Mouse (Mus musculus): Measurements from ENCODE around the gene Bdkrb2. TPM values are rescaled to one million over a fixed set of nuclear protein-coding genes. Genes with fewer than 3 reads are reported as not detected.

Gene Bdkrb2
- total RNA-seq, 2 experiments from 2014 or later: 1.6 TPM

DNA sequence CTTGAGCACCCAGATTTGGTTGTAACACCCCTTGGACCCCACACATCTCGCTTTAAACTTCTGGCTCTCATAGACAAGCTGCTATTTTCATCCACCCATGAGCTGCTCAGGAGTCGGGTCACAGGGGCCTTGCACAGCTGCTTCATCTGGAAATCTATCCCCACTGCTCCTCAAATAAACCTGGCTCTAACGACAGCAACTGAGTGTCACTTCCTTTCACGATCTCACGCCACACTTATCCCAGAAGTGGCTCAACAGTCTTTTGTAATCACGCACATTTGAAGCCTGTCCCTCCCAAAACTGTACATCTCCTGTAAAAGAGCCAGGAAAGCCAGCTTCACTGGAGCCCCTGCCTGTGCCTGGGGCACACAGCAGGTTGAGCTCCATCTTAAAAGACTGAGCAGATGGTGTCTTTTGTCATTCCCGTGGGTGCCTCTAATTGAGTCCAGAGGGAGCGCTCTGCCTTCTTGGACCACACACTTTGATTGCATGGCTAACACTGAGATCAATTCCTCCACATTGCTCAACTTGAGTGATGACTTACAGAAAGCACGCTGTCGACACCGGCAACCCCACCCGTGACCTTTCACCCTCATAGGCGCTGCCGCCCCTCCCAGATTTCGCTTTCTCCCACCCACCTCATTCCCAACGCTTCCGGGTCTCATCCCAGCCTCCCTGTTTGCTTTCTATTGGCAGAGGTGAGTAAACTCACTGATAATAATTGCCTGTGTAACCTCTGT is 17.2 kb upstream of the Bdkrb2 start:
- DNase-seq: no peak
- intact Hi-C loops (cut with DNase I): loop anchor here (2.0 kb wide), 1 partner anchor 13 kb away; no protein-coding TSS in a partner anchor

DNA sequence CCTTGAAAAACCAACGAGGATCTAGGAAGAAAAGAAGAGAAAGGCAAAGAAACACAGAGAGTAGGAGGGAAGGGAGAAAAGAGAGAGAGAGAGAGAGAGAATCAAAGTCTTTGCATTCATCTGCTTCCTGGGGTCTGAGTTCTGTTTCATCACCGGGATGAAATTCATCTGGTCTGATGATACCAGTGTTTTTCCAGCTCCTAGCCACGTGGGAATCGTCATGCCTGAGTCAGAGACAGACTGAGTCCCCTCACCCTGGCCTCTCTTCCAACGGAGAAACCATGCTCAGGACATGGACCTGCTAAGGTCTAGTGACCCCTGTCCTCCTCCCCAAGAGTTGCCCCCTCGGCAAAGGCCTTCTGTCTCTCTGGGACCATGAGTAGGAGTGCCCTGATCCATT is 16.5 kb upstream of the Bdkrb2 start:
- intact Hi-C loops (cut with DNase I): loop anchor here (2.0 kb wide), 1 partner anchor 14 kb away; no protein-coding TSS in a partner anchor
- no peak for DNase-seq

DNA sequence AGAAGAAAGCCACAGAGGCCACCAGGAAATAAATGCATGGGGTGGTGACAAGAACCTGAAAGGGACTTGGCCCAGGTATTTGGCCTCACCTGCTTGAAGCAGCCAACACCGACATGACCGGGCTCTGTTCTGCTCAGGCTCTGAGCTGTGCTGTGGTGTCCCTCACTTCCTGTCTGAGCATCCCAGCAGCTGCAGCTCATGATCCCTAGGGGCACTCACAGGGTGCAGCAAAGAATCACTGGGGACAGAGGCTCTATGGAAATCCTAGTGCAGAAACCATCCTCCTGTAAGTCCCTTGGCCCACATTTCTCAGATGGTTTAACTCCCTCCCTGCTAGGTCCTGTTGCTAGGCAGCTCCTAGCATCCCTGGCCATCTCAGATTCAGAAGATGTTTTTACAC is 15.9 kb upstream of the Bdkrb2 start:
- DNase-seq: no peak
- intact Hi-C loops (cut with DNase I): loop anchor here (2.0 kb wide), 1 partner anchor 14 kb away; no protein-coding TSS in a partner anchor

DNA sequence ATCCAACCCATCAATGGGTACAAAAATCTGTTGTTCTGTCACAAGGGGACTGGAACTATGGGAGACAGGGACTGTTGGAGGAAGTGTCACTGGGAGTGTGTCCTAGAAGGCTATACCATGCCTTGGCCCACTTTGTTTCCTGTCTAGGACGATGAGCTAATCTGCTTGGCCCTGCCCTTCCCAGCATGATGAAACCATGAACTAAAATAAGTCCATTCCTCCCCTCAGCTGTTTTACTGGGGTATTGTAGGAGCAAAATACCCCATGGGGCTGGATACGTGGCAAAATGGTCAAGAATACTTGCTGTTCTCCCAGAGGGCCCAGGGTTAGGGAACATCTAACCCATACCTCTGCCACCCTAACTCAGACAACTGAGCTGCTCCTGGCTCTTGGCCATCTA is 15.0 kb upstream of the Bdkrb2 start:
- intact Hi-C loops (cut with DNase I): no loop called here
- DNase-seq: no peak

DNA sequence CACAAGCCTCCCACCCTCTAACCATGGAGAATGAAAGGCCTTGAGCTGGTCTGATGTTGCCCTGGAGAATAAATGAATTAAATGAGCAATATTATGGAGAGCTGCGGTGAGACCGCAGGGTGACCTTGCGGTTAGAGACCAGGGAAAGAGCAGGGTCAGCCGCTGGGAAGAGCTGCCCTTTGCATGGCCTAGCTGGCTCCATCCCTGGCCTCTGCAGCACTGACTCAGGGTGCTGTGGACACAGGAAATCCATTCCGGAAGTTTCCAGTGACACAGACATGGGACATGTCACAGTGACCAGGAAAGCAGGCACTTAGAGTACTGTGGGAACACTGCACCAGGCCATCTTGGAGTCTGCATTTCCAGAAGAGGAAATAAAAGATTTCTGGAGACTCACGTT is 14.1 kb upstream of the Bdkrb2 start:
- intact Hi-C loops (cut with DNase I): no loop called here
- no peak for DNase-seq

DNA sequence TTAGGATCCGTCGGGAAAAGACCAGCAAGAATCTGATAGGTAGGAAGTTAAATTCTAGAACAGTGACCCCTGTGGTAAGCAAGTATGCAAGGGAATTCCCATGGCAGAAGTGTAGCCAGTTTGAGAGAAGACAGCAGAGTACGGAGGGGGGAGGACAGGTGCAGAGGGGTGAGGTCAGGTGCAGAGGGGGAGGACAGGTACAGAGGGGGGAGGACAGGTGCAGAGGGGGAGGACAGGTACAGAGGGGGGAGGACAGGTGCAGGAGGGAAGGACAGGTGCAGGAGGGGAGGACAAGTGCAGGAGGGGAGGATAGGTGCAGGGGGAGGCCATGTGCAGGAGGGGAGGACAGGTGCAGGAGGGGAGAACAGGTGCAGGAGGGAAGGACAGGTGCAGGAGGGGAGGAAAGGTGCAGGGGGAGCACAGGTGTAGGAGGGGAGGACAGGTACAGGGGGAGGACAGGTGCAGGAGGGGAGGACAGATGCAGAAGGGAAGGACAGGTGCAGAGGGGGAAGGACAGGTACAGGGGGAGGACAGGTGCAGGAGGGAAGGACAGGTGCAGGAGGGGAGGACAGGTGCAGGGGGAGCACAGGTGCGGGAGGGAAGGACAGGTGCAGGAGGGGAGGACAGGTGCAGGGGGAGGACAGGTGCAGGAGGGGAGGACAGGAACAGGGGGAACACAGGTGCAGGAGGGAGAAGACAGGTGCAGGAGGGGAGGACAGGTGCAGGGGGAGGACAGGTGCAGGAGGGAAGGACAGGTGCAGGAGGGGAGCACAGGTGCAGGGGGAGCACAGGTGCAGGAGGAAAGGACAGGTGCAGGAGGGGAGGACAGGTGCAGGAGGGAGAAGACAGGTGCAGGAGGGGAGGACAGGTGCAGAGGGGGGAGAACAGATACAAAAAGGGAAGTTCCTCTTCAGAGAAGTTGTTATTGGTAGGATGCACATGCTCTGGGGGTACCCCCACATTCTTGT is 12.9 kb upstream of the Bdkrb2 start:
- no peak for DNase-seq
- intact Hi-C loops (cut with DNase I): no loop called here

DNA sequence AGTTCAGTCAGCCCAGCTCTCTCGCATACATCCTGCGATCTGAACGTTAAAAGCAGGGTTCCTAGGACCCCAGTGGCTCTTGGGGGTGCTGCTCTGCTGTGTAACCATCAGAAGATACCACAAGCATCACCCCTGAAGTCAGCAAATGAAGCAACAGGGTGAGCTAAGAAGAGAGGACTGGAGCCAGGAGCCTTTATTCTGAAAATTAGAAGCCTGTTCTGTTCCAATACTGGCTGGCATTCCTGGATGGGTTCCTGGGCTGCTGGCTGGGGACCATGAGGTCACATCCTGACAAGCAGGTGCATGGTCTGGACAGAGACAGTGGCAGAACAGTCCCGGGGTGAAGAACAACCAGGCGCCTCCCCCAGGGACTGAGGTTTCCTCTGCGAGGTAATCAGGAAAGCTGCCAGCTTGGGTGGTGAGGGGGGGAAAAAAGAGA is 11.5 kb upstream of the Bdkrb2 start:
- intact Hi-C loops (cut with DNase I): no loop called here
- DNase-seq: no peak

DNA sequence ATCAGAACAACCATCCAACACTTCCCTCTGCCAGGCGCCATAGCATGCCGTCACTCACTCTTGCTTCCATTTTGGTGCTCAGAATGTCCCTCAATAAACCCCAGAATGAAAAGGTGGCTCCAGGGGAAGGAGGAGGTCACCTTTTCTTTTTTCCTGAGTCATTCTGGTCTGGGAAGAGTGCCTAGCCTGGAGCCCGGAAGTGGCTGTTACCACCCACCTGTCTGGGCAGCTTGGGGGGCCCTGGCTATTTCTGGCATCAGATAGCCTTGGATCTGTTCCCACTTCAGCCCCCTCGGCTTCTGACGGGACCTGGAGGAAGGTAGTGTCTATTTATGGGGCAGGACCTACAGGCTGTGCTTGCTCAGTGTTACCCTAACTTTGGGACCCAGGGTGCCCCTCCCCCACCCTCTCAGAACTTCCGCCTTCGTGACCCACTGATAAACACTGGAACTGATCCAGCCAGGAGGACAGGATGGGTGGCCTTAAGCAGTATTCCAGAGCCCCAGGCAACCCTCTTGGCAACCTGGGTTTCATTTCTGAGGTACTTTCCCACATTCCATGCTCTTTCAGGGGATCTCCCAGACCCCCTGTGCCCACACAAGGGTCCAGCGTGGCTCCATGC is 8.8 kb upstream of the Bdkrb2 start:
- no peak for DNase-seq
- intact Hi-C loops (cut with DNase I): no loop called here

DNA sequence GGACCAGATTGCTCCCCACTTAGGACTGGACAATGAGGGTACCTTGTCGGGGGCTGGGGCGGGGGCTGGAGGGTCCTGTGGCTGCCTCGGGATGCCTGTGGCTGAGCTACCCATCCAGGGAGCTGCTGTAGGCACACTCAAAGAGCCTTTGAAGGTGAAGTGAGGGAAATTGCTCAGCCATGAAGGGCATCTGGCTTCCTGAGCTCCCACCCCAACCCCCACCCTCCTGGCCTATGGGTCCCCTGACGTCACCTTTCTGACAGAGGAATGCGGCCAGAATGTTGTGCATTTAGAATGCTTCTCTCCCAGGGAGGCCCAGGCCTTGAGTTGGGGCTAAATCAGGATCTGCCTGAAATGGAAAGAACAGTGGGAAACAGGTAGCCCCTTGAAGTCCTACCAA is 7.9 kb upstream of the Bdkrb2 start:
- intact Hi-C loops (cut with DNase I): no loop called here

DNA sequence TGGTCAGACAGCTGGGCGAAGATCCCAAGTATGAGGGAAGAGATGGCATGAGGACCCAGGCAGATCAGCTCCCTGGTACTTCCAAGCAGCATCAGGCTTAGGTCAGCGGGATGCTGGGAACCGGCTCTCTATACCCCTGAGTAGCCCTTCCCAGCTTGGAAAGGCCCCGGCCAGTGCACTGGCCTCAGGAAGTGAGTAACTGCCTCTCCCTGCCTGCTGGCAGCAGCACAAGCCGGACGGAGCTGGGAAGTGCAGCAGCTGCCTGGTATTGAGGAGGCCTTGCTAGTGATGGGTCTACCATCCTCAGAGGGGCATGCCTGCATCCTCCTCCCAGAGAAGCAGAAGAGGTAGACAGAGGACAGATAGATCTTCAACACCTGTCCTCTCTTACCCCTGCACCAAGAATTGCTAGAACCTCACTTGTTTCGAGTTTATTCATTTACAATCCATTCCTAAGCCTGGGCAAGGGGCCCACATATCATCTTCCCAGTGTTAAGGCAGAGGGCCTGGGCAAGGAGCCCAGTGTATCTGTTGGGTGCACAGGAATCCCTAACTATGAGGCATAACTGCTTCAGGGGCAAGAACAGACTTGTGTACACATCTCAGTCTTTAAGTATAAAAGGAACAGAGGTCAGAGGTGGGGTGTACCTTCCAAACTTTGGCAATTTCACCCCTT is 5.6 kb upstream of the Bdkrb2 start:
- peak; percentile 70 to 71 for DNase-seq
- intact Hi-C loops (cut with DNase I): no loop called here

More for the DNA sequence above, 7.9 kb upstream of the Bdkrb2 start:
- no peak for DNase-seq

DNA sequence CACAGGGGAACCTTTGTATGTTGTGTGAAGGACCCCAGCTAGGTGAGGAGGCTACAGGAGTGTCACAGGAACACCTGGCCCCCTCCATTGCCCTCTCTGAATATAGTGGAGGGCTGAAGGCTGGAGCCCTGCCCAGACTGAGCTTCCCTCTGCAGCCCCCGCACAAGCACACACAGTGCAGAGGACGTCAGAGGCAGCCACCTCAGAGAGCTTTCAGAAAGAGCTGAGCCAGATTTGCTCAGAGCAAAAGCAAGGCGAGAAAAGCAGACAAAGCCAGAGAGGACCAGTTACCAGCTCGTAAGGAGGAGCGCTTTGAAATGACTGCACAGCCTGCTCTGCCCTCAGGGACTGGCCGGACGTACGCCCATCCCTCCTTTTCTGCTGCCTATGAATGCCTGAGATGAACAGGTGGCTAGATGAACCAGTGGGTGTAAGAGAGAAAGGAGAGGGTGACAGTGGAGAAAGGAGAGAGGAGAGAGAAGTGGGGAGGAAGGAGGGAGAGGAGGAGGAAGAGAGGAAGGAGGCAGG is 2.0 kb upstream of the Bdkrb2 start:
- DNase-seq: no peak
- intact Hi-C loops (cut with DNase I): loop anchor here (5.0 kb wide), 1 partner anchor 44 kb away; no protein-coding TSS in a partner anchor

DNA sequence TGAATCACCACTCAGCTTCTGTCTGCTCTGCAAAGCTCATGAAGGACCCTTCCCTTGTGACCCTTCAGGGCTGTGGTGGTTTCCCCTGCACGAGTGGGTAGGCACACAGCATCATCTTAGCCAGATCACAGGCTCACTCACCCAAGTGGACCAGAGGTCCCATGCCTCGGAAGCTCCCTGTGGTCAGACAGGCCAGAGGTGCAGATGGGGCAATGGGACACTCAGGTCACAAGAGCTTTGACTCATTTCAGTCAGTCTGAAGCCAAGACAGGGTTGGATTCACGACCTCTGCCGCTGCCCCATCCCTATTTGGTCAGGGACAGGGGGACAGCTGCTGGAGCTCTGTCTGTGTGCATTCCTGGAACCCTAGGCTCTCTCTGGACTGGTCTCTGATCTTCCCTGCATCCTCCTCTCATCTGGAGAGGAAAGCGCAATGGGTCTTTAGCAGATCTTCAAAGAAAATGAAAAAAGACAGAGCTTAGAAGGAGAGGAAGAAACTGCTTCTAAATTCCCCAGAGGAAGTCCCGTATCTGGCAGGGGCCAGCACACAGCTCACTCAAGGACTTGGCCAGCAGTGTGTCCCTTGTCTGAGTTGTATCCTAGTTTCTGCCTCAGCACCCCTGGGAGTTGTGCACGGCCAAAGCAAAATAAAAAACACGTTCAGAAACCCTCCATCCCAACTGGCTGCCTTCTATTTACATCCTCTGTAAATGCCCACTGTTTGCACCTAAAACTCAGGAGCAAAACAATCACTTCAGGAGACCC is 788 bp upstream of the Bdkrb2 start:
- intact Hi-C loops (cut with DNase I): loop anchor here (5.0 kb wide), 1 partner anchor 45 kb away; no protein-coding TSS in a partner anchor

DNA sequence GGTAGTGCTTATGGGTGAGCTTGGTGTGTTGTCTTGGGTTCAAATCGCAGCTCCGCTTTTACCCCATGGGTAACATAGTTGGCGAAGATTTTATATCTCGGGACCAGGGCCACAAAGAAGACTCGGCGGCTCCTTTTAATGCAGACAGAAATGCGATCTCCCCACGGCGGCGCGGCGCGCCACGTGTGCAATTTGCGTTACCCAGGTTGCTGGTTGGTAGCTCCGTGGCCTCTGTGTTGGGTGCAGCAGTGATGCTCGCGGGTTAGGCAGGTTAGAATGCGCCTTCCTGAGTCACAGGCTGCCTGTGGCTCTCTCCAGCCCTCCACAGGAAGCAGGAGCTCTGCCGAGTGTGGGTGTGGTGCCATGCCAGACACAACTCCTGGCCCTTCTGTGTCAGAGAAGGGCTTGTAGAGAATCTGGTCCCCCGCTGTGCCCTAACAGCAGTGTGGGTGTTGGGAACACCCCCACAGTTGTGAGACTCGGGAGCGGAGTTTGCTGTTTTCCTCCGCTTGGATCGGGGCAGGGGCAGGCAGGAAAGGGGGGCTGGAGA is 775 bp downstream of the Bdkrb2 start:
- intact Hi-C loops (cut with DNase I): loop anchor here (5.0 kb wide), 1 partner anchor 46 kb away; no protein-coding TSS in a partner anchor
- DNase-seq: no peak

More for the DNA sequence above, 788 bp upstream of the Bdkrb2 start:
- DNase-seq: peak; percentile 38 to 45

DNA sequence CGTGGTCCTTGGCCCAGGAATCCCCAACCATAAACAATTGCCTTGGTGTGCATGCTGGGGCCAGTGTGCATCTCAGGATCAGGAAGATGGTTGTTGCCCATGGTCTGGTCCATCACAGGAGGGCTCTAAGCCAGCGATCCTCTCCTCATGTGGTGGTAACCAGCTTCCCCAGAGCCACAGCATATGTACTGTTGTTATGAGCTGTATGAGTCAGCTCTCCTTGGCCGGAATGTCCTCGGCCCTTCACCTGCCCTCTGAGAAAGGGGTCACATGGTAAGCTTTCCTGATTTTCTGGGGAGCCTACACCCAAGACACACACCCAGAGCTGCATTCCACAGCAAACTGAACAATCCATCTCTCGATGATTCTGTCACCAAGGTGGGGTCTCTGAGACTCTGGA is 2.2 kb downstream of the Bdkrb2 start:
- intact Hi-C loops (cut with DNase I): no loop called here
- no peak for DNase-seq

DNA sequence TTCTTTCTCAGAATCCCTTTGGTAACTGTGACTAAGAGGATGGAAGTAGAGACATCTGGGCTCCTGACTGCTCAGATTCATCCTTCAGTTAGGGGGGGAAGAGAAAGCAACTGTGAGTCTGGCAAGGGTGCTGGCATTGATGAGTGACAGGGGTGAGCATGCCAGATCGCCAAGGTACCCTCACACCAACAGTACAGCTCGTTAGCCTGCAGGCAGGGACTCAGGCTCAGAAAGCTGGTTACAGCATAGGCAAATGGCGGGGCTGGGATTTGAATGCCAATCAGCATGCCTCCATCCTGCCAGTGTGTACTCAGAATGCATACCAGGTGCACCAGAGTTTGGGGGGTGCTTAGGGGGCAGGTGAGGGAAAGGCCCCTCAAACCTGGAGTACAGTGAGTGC is 8.8 kb downstream of the Bdkrb2 start:
- intact Hi-C loops (cut with DNase I): no loop called here
- no peak for DNase-seq

DNA sequence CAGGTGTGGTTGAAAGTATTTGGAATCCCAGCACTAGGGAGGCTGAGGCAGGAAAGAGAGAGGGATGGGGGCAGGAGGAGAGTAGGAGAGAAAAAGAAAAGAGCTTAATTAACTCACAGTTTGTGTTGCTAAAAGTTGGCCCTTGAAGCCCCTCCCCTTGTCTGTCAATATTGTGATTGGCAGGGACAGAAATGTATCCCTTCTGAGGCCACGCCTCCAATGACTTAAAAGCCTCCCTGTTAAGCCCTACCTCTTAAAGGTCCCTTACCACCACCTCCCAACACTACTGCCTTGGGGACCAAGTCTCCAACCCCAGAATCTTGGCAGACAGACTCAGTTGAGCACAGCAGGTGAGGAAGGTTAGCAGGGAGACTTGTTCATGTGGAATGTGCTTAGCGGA is 9.6 kb downstream of the Bdkrb2 start:
- intact Hi-C loops (cut with DNase I): no loop called here
- no peak for DNase-seq

DNA sequence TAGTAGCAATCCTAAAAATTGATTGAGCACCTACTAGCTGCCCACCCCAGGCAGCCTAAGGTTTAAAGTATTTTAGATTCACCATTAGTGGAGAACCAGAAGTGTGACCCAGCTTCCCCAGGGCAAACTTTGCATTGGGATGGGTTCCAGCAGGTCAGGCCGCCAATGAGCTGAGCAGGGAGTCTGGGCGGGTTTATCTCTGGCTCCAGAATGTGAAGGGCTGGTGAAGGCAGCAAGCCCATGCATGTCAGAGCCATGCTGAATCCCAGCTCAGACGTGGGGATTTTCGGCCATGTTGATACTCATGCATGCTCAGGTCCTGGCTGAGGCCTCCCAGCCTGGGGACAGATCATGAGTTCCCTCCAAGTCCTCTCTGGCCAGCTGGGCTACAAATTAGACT is 11.3 kb downstream of the Bdkrb2 start:
- intact Hi-C loops (cut with DNase I): no loop called here
- DNase-seq: no peak

DNA sequence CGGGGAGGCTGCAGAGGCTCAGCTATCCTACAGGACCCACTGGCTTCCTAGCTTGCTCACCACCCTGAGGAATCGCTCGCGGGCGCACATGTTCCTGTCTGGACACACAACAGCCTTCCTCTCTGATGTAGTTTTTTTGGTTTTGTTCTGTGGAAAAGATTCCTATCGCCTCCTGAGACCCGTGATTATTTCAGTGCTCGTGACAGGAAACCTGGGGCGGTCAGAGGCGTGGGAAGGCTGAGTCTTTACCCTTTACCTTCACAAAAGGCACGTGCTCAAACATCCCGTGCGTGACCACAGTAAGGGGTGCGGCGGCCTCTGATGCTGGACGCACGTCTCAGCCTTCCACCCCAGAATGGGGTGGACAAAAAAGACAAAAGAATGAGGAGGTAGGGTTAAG is 17.5 kb downstream of the Bdkrb2 start:
- DNase-seq: no peak
- intact Hi-C loops (cut with DNase I): no loop called here

DNA sequence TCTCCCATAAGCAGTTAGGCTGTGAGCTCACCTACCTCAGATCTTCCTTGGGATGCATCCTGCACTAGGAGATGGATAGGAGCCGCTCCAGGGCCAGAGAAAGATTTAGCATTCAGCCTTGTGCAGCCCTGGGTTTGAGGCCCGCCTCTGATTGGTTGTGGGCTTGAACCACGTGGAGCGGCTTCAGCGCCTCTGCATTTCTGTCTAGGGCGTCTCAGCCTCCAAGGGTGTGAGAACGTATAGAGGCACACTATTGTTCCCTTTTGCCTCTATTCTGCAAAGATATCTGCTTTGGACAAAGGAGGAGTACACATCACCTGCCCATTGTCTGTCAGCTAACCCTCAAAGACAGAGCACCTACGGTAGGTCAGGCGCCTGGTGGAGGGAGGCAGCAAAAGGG is 19.5 kb downstream of the Bdkrb2 start:
- DNase-seq: no peak
- intact Hi-C loops (cut with DNase I): no loop called here
